In genomic region chr9:33062476-33062875, GRCm38 (mm10) we compare ENCODE assay signal across 9 mouse cellular contexts.
DNase-seq lines count a peak whose midpoint lies in the region; ATAC-seq and TF ChIP-seq lines count a peak whose summit lies in the region.
"Had no signal": no experiment of that assay in that cellular context is flagged by ENCODE, and none has a peak within 500 bp of the region (broad histone marks: within the 10 kb centered on the region; RNA-seq: fewer than 3 reads in every experiment).

No protein-coding gene starts in this region.

- H3K27me3 ChIP-seq in forebrain, embryonic 16.5 days (replicated peaks; ENCODE audit: control insufficient read depth, insufficient read depth, low read length) = peaks cover 7% of the 10 kb centered on the region; the same call in 1 of the 2 replicates
- H3K27me3 ChIP-seq in midbrain, embryonic 15.5 days (replicated peaks) = 0 out of 2 replicates have a peak, but pooled peaks cover 4% of the 10 kb centered on the region

- H3K4me3 ChIP-seq in forebrain, embryonic 16.5 days (replicated peaks; ENCODE audit: low read length) = no peak overlapping the region
- H3K4me3 ChIP-seq in layer of hippocampus, adult 2 months = no peak overlapping the region
- no peak overlapping the region for H3K4me3 ChIP-seq in midbrain, embryonic 15.5 days

- H3K4me2 ChIP-seq in forebrain, embryonic 16.5 days (ENCODE audit: low read length) = no peak overlapping the region
- H3K4me2 ChIP-seq in midbrain, embryonic 15.5 days = no peak overlapping the region

- no peak for TF ChIP-seq CTCF in layer of hippocampus, adult 2 months (conservative IDR thresholded peaks at IDR 0.05)

- peaks cover 6% of the 10 kb centered on the region for H3K4me1 ChIP-seq in forebrain, embryonic 16.5 days (replicated peaks; ENCODE audit: control insufficient read depth, insufficient read depth, low read length)
- peaks cover 9% of the 10 kb centered on the region for H3K4me1 ChIP-seq in midbrain, embryonic 15.5 days

- no peak overlapping the region for H3K27ac ChIP-seq in forebrain, embryonic 16.5 days (ENCODE audit: low read length)
- H3K27ac ChIP-seq in layer of hippocampus, adult 2 months = no peak overlapping the region
- 0 out of 2 replicates have a peak overlapping the region, but pooled peaks have one; percentile 17 for H3K27ac ChIP-seq in midbrain, embryonic 15.5 days
- H3K27ac ChIP-seq: liver, embryonic 14.5 days had no signal

- no peak overlapping the region for H3K9ac ChIP-seq in forebrain, embryonic 16.5 days (replicated peaks; ENCODE audit: low read depth, low read length)
- H3K9ac ChIP-seq in midbrain, embryonic 15.5 days = no peak overlapping the region
- H3K9ac ChIP-seq: liver, embryonic 14.5 days had no signal

- ATAC-seq in frontal cortex, adult (ENCODE audit: low TSS enrichment) = peak; percentile 64
- ATAC-seq in forebrain, embryonic 16.5 days = peak; percentile 94
- ATAC-seq in midbrain, embryonic 15.5 days (replicated peaks) = peak; percentile 96
- ATAC-seq in megakaryocyte, adult 5-6 weeks (ENCODE audit: poor library complexity, severe bottlenecking) = no peak

- no peaks in the 10 kb centered on the region for H3K36me3 ChIP-seq in forebrain, embryonic 16.5 days (ENCODE audit: control insufficient read depth, insufficient read depth)
- H3K36me3 ChIP-seq in midbrain, embryonic 15.5 days (replicated peaks) = no peaks in the 10 kb centered on the region

- DNase-seq in frontal cortex, postnatal 25 days (ENCODE audit: low spot score in 2 of 2) = no peak
- peak; percentile 34 to 56 for DNase-seq in layer of hippocampus, adult 2 months (ENCODE audit: low spot score in 2 of 2)
- DNase-seq in adrenal gland, adult 8-10 months = no peak
- DNase-seq in thymus, postnatal 0 days (ENCODE audit: low spot score) = no peak

- H3K9me3 ChIP-seq in forebrain, embryonic 16.5 days (ENCODE audit: control insufficient read depth, low read length) = no peaks in the 10 kb centered on the region
- no peaks in the 10 kb centered on the region for H3K9me3 ChIP-seq in midbrain, embryonic 15.5 days

- 2% methylated on average over 4 of the region's 4 CpGs for WGBS in forebrain, embryonic 16.5 days
- 7% methylated on average over 4 of the region's 4 CpGs for WGBS in midbrain, embryonic 15.5 days

Comparison
In these comparisons a context has a peak if more than half of its experiments do, and no peak if none do; other contexts are left out.
1. DNase-seq: peak in layer of hippocampus, adult 2 months (2 of 2); none in frontal cortex, postnatal 25 days (0 of 2), adrenal gland, adult 8-10 months (single experiment) and thymus, postnatal 0 days (single experiment).